Comparison of ENCODE assay signal across 8 mouse cellular contexts in the genomic region with DNA sequence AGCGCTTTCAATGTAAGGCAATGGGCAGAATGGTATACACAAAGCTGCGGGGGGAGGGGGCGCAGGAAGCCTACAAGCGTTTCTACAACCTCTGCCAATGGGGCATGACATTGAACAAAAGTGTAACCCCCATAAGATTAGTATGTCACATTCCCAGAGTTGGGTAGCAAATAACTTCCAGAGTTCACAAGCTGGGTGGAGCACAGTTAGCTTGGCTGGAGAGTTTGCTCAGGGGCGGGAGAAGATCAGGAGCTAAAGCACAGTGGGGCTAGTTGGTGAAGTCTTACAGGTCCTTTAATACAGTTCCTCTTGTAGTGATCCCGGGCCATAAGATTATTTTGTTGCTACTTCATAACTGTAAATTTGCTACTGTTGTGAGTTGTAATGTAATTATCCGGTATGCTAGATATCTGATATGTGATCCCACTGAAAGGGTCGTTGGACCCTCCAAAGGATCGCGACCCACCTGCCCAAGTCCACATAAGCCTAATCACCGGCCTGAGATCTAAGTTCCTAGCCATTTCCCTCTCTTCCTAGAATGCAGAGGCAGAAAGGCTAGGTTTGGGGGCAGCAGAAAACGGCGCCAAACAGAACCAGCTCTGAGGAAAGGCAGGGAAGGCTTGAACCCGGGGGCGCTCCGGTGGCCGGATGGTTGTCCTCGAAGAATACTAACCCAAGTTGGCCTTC. TPM values are rescaled to one million over a fixed set of nuclear protein-coding genes. Genes with fewer than 3 reads are reported as not detected.
DNase-seq lines count a peak whose midpoint lies in the region; ATAC-seq and TF ChIP-seq lines count a peak whose summit lies in the region.

No protein-coding gene starts in this region.

- no peak for TF ChIP-seq CTCF in lung, postnatal 0 days (IDR thresholded peaks at IDR 0.05)

- WGBS in hindbrain, embryonic 13.5 days: 18% methylated on average over 17 of the region's 18 CpGs
- WGBS in lung, postnatal 0 days: 10% methylated on average over 18 of the region's 18 CpGs

- H3K4me1 ChIP-seq in hindbrain, embryonic 13.5 days (replicated peaks): peaks cover 42% of the 10 kb centered on the region
- peaks cover 29% of the 10 kb centered on the region; the same call in 1 of the 2 replicates for H3K4me1 ChIP-seq in lung, postnatal 0 days (ENCODE audit: insufficient read depth, low read depth, low read length)

- peak overlapping the region; percentile 98 for H3K9ac ChIP-seq in hindbrain, embryonic 13.5 days
- H3K9ac ChIP-seq in lung, postnatal 0 days (replicated peaks; ENCODE audit: low read depth): peak overlapping the region; percentile 95

- H3K36me3 ChIP-seq in hindbrain, embryonic 13.5 days: peaks cover 7% of the 10 kb centered on the region
- H3K36me3 ChIP-seq in lung, postnatal 0 days (ENCODE audit: insufficient read depth, low read length): no peaks in the 10 kb centered on the region

- H3K4me2 ChIP-seq in hindbrain, embryonic 13.5 days: peak overlapping the region; percentile 94
- peak overlapping the region; percentile 81 for H3K4me2 ChIP-seq in lung, postnatal 0 days (replicated peaks; ENCODE audit: low read depth, low read length)

- no peaks in the 10 kb centered on the region for H3K27me3 ChIP-seq in hindbrain, embryonic 13.5 days
- no peaks in the 10 kb centered on the region for H3K27me3 ChIP-seq in lung, postnatal 0 days (replicated peaks; ENCODE audit: insufficient read depth, low read length)

- peak overlapping the region; percentile 100 for H3K4me3 ChIP-seq in hindbrain, embryonic 13.5 days
- peak overlapping the region; percentile 98 for H3K4me3 ChIP-seq in lung, postnatal 0 days (ENCODE audit: low read depth, low read length)

- ATAC-seq in hindbrain, embryonic 13.5 days (ENCODE audit: low FRiP score): peak; percentile 65; the same call in 1 of the 2 replicates
- ATAC-seq in lung, postnatal 0 days: peak; percentile 36

- no peaks in the 10 kb centered on the region for H3K9me3 ChIP-seq in hindbrain, embryonic 13.5 days
- H3K9me3 ChIP-seq in lung, postnatal 0 days (ENCODE audit: low read length): no peaks in the 10 kb centered on the region

- DNase-seq in adrenal gland, postnatal 14 days: peak; percentile 38
- no peak for DNase-seq in adrenal gland, adult (ENCODE audit: inconsistent age in 2 of 2, low spot score in 1 of 2)
- peak; percentile 45 for DNase-seq in thymus, postnatal 14 days
- no peak for DNase-seq in thymus, adult 18-20 months
- DNase-seq in lung, postnatal 0 days (ENCODE audit: low spot score): peak; percentile 39
- no peak for DNase-seq in ovary, postnatal 36 days (ENCODE audit: low spot score)
- no peak for DNase-seq in left cerebral cortex, adult 11 months (ENCODE audit: low spot score)

- H3K27ac ChIP-seq in hindbrain, embryonic 13.5 days: peak overlapping the region; percentile 87
- H3K27ac ChIP-seq in lung, postnatal 0 days (ENCODE audit: low read length): peak overlapping the region; percentile 90

- TF ChIP-seq EP300 in lung, postnatal 0 days (IDR thresholded peaks at IDR 0.05): no peak

RNA-seq across cellular contexts. Expression of gene Prox2, which starts 0.4 kb away (rescaled TPM):
- total RNA-seq in adrenal gland, postnatal 14 days (2021): 4.7 and 6.7 TPM in 2 replicates
- polyA plus RNA-seq in hindbrain, embryonic 13.5 days (2015; fragmentation: Nextera tagmentation; extraction: Ambion mirVana): 2.0 and 2.2 TPM in 2 replicates
- 3.7 and 5.6 TPM in 2 replicates for polyA plus RNA-seq in lung, postnatal 0 days (2015; fragmentation: Nextera tagmentation; extraction: Ambion mirVana)

RNA-seq across cellular contexts. Expression of gene Dlst, which starts 0.5 kb away (rescaled TPM):
- total RNA-seq in adrenal gland, postnatal 14 days (2021): 692 and 702 TPM in 2 replicates
- polyA plus RNA-seq in hindbrain, embryonic 13.5 days (2015; fragmentation: Nextera tagmentation; extraction: Ambion mirVana): 103 and 107 TPM in 2 replicates
- polyA plus RNA-seq in lung, postnatal 0 days (2015; fragmentation: Nextera tagmentation; extraction: Ambion mirVana): 70.7 and 72.5 TPM in 2 replicates

RNA-seq across cellular contexts. Expression of gene Rps6kl1, which starts 40.9 kb away (rescaled TPM):
- total RNA-seq in adrenal gland, postnatal 14 days (2021): 1.7 and 2.2 TPM in 2 replicates
- polyA plus RNA-seq in hindbrain, embryonic 13.5 days (2015; fragmentation: Nextera tagmentation; extraction: Ambion mirVana): 23.3 and 24.1 TPM in 2 replicates
- 0.82 and 0.83 TPM in 2 replicates for polyA plus RNA-seq in lung, postnatal 0 days (2015; fragmentation: Nextera tagmentation; extraction: Ambion mirVana)

Comparison
In these comparisons a context has a peak if more than half of its experiments do, and no peak if none do; other contexts are left out.
1. DNase-seq: peak in adrenal gland, postnatal 14 days (single experiment), thymus, postnatal 14 days (single experiment) and lung, postnatal 0 days (single experiment); none in adrenal gland, adult (0 of 2), thymus, adult 18-20 months (0 of 2), ovary, postnatal 36 days (single experiment) and left cerebral cortex, adult 11 months (single experiment).
2. RNA of gene Rps6kl1, which starts 40.9 kb away (polyA plus RNA-seq): 23.3 to 24.1 TPM in hindbrain, embryonic 13.5 days; 0.82 to 0.83 TPM in lung, postnatal 0 days; every median in the first group is over 10 times any median in the second.